ENCODE assay signal across 8 mouse cellular contexts in the genomic region with DNA sequence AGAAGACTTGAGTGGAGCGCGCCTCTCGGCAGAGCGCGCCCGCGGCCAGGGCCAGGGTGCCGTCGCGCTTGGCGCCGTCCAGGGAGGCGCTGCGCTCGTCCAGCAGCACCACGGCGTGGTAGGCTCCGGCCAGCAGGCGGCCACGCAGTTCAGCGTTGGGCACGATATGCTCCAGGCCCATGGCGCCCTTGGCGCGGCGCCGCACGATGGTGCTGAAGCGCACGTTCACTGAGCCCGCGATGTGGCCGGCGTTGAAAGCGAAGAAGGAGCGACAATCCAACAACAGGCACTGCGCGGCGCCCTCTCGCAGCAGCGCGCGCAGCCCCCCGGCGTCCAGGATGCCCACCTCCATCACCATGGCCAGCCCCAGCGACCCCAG. TPM values are rescaled to one million over a fixed set of nuclear protein-coding genes. Genes with fewer than 3 reads are reported as not detected.
DNase-seq lines count a peak whose midpoint lies in the region; ATAC-seq and TF ChIP-seq lines count a peak whose summit lies in the region.

No protein-coding gene starts in this region.

- peak overlapping the region; percentile 99 for H3K27ac ChIP-seq in heart, embryonic 11.5 days (ENCODE audit: low read depth, low read length)
- H3K27ac ChIP-seq in embryonic facial prominence, embryonic 11.5 days (replicated peaks; ENCODE audit: low read depth, low read length): peak overlapping the region; percentile 98
- peak overlapping the region; percentile 96 for H3K27ac ChIP-seq in kidney, postnatal 0 days
- H3K27ac ChIP-seq in liver, embryonic 11.5 days (ENCODE audit: low read depth, low read length): peak overlapping the region; percentile 98
- peak overlapping the region; percentile 96 for H3K27ac ChIP-seq in neural tube, embryonic 12.5 days
- peak overlapping the region; percentile 98 for H3K27ac ChIP-seq in stomach, embryonic 16.5 days (ENCODE audit: low read length)

- peak overlapping the region; percentile 99 for H3K9ac ChIP-seq in heart, embryonic 11.5 days (ENCODE audit: low read depth, low read length)
- peak overlapping the region; percentile 92 for H3K9ac ChIP-seq in embryonic facial prominence, embryonic 11.5 days (replicated peaks; ENCODE audit: low read length)
- H3K9ac ChIP-seq in kidney, postnatal 0 days (ENCODE audit: low read depth, low read length): peak overlapping the region; percentile 90
- peak overlapping the region; percentile 95 for H3K9ac ChIP-seq in liver, embryonic 11.5 days (ENCODE audit: low read depth, low read length)
- peak overlapping the region; percentile 90 for H3K9ac ChIP-seq in neural tube, embryonic 12.5 days
- H3K9ac ChIP-seq in stomach, embryonic 16.5 days (ENCODE audit: low read length): peak overlapping the region; percentile 93

- peaks cover 56% of the 10 kb centered on the region for H3K4me1 ChIP-seq in heart, embryonic 11.5 days (ENCODE audit: control insufficient read depth, insufficient read depth, low read length)
- no peaks in the 10 kb centered on the region; the same call in 1 of the 2 replicates for H3K4me1 ChIP-seq in embryonic facial prominence, embryonic 11.5 days (ENCODE audit: control insufficient read depth, insufficient read depth, low read length)
- H3K4me1 ChIP-seq in kidney, postnatal 0 days (replicated peaks; ENCODE audit: insufficient read depth, low read length): peaks cover 23% of the 10 kb centered on the region
- H3K4me1 ChIP-seq in liver, embryonic 11.5 days (replicated peaks; ENCODE audit: control insufficient read depth, insufficient read depth, low read length): peaks cover 51% of the 10 kb centered on the region
- peaks cover 39% of the 10 kb centered on the region for H3K4me1 ChIP-seq in neural tube, embryonic 12.5 days
- H3K4me1 ChIP-seq in stomach, embryonic 16.5 days (ENCODE audit: control insufficient read depth, insufficient read depth, low read length): peaks cover 69% of the 10 kb centered on the region

- no peaks in the 10 kb centered on the region for H3K27me3 ChIP-seq in heart, embryonic 11.5 days (ENCODE audit: control insufficient read depth, insufficient read depth, low read length)
- no peaks in the 10 kb centered on the region for H3K27me3 ChIP-seq in embryonic facial prominence, embryonic 11.5 days (ENCODE audit: control insufficient read depth, insufficient read depth, low read length)
- no peaks in the 10 kb centered on the region for H3K27me3 ChIP-seq in kidney, postnatal 0 days (ENCODE audit: insufficient read depth, low read length)
- no peaks in the 10 kb centered on the region for H3K27me3 ChIP-seq in liver, embryonic 11.5 days (replicated peaks; ENCODE audit: control insufficient read depth, insufficient read depth, low read length)
- 0 out of 2 replicates have a peak, but pooled peaks cover 3% of the 10 kb centered on the region for H3K27me3 ChIP-seq in neural tube, embryonic 12.5 days (replicated peaks)
- H3K27me3 ChIP-seq in stomach, embryonic 16.5 days (ENCODE audit: control insufficient read depth, insufficient read depth, low read length): no peaks in the 10 kb centered on the region

- ATAC-seq in heart, embryonic 11.5 days (replicated peaks; ENCODE audit: insufficient number of reproducible peaks, low FRiP score, low TSS enrichment): peak; percentile 78
- ATAC-seq in embryonic facial prominence, embryonic 11.5 days (replicated peaks; ENCODE audit: insufficient number of reproducible peaks, low FRiP score, low TSS enrichment, low read depth): peak; percentile 85
- peak; percentile 58 for ATAC-seq in kidney, postnatal 0 days (replicated peaks; ENCODE audit: low FRiP score, low read depth)
- ATAC-seq in liver, embryonic 11.5 days (replicated peaks; ENCODE audit: low FRiP score): peak; percentile 59
- ATAC-seq in neural tube, embryonic 12.5 days (ENCODE audit: low FRiP score, low read depth): peak; percentile 79
- peak; percentile 76 for ATAC-seq in stomach, embryonic 16.5 days (ENCODE audit: insufficient read depth, low FRiP score)

- no peaks in the 10 kb centered on the region for H3K36me3 ChIP-seq in heart, embryonic 11.5 days (ENCODE audit: control insufficient read depth, insufficient read depth, low read length)
- no peaks in the 10 kb centered on the region for H3K36me3 ChIP-seq in embryonic facial prominence, embryonic 11.5 days (replicated peaks; ENCODE audit: control insufficient read depth, insufficient read depth, low read depth, low read length)
- peaks cover 11% of the 10 kb centered on the region for H3K36me3 ChIP-seq in kidney, postnatal 0 days (ENCODE audit: insufficient read depth, low read length)
- H3K36me3 ChIP-seq in liver, embryonic 11.5 days (ENCODE audit: control insufficient read depth, insufficient read depth, low read length): peaks cover 5% of the 10 kb centered on the region; the same call in 1 of the 2 replicates
- H3K36me3 ChIP-seq in neural tube, embryonic 12.5 days: peaks cover 6% of the 10 kb centered on the region; the same call in 1 of the 2 replicates
- H3K36me3 ChIP-seq in stomach, embryonic 16.5 days (ENCODE audit: control insufficient read depth, insufficient read depth, low read length): no peaks in the 10 kb centered on the region

- 0% methylated on average over 46 of the region's 46 CpGs for WGBS in heart, embryonic 11.5 days (ENCODE audit: insufficient replicate concordance)
- 0% methylated on average over 46 of the region's 46 CpGs for WGBS in embryonic facial prominence, embryonic 11.5 days
- under 1% methylated on average over 46 of the region's 46 CpGs for whole genome bisulfite sequencing in kidney, postnatal 0 days
- WGBS in liver, embryonic 11.5 days: under 1% methylated on average over 46 of the region's 46 CpGs
- under 1% methylated on average over 46 of the region's 46 CpGs for WGBS in neural tube, embryonic 12.5 days
- under 1% methylated on average over 46 of the region's 46 CpGs for WGBS in stomach, embryonic 16.5 days

- no peaks in the 10 kb centered on the region for H3K9me3 ChIP-seq in heart, embryonic 11.5 days (replicated peaks; ENCODE audit: control insufficient read depth, low read length)
- H3K9me3 ChIP-seq in embryonic facial prominence, embryonic 11.5 days (replicated peaks; ENCODE audit: control insufficient read depth, low read length): no peaks in the 10 kb centered on the region
- H3K9me3 ChIP-seq in kidney, postnatal 0 days (replicated peaks; ENCODE audit: low read length): no peaks in the 10 kb centered on the region
- no peaks in the 10 kb centered on the region for H3K9me3 ChIP-seq in liver, embryonic 11.5 days (ENCODE audit: control insufficient read depth, low read length)
- no peaks in the 10 kb centered on the region for H3K9me3 ChIP-seq in neural tube, embryonic 12.5 days
- H3K9me3 ChIP-seq in stomach, embryonic 16.5 days (replicated peaks; ENCODE audit: control insufficient read depth, low read length): no peaks in the 10 kb centered on the region

- peak overlapping the region; percentile 83 for H3K4me2 ChIP-seq in heart, embryonic 11.5 days
- peak overlapping the region; percentile 64 for H3K4me2 ChIP-seq in embryonic facial prominence, embryonic 11.5 days (ENCODE audit: low read depth, low read length)
- H3K4me2 ChIP-seq in kidney, postnatal 0 days (ENCODE audit: low read length): peak overlapping the region; percentile 69
- H3K4me2 ChIP-seq in liver, embryonic 11.5 days: peak overlapping the region; percentile 85
- H3K4me2 ChIP-seq in neural tube, embryonic 12.5 days (replicated peaks): peak overlapping the region; percentile 77
- H3K4me2 ChIP-seq in stomach, embryonic 16.5 days (ENCODE audit: low read depth, low read length): peak overlapping the region; percentile 96

- H3K4me3 ChIP-seq in heart, embryonic 11.5 days (ENCODE audit: low read depth, low read length): peak overlapping the region; percentile 79
- H3K4me3 ChIP-seq in embryonic facial prominence, embryonic 11.5 days (ENCODE audit: low read depth, low read length): peak overlapping the region; percentile 79
- H3K4me3 ChIP-seq in kidney, postnatal 0 days (replicated peaks; ENCODE audit: low read depth, low read length): peak overlapping the region; percentile 75
- H3K4me3 ChIP-seq in liver, embryonic 11.5 days (ENCODE audit: low read depth, low read length): peak overlapping the region; percentile 83
- peak overlapping the region; percentile 80 for H3K4me3 ChIP-seq in neural tube, embryonic 12.5 days
- H3K4me3 ChIP-seq in stomach, embryonic 16.5 days (replicated peaks; ENCODE audit: low read length): peak overlapping the region; percentile 78

- DNase-seq in heart, adult 8-10 months (ENCODE audit: low spot score): no peak
- peak; percentile 83 for DNase-seq in embryonic facial prominence, embryonic 11.5 days (ENCODE audit: low spot score)
- peak; percentile 72 to 90 for DNase-seq in gastrocnemius, postnatal 4 days (ENCODE audit: low spot score in 2 of 2)
- DNase-seq in kidney, postnatal 0 days (ENCODE audit: low spot score): peak; percentile 84
- no peak for DNase-seq in liver, embryonic 11.5 days (ENCODE audit: low spot score)

- peak; percentile 78 for TF ChIP-seq CTCF in kidney, postnatal 0 days (IDR thresholded peaks at IDR 0.05; ENCODE audit: low read depth)

RNA-seq across cellular contexts. Expression of a gene that starts 53.3 kb away (rescaled TPM):
- 147 TPM in 2 replicates for polyA plus RNA-seq in heart, embryonic 11.5 days (2014; fragmentation: Nextera tagmentation; extraction: Ambion mirVana)
- total RNA-seq in heart, adult 8-10 months (2022): 10 to 100 TPM; 52.7 to 57.9 (median 55.4) TPM
- 133 and 138 TPM in 2 replicates for polyA plus RNA-seq in embryonic facial prominence, embryonic 11.5 days (2014; fragmentation: Nextera tagmentation; extraction: Ambion mirVana)
- total RNA-seq in gastrocnemius, postnatal 4 days (2021): 100 to 1,000 TPM; 150 to 167 TPM
- 103 and 107 TPM in 2 replicates for polyA plus RNA-seq in kidney, postnatal 0 days (2015; fragmentation: Nextera tagmentation; extraction: Ambion mirVana)
- 89.5 and 96.1 TPM in 2 replicates for polyA plus RNA-seq in liver, embryonic 11.5 days (2014; fragmentation: Nextera tagmentation; extraction: Ambion mirVana)
- 85.1 and 86.8 TPM in 2 replicates for polyA plus RNA-seq in neural tube, embryonic 12.5 days (2016; fragmentation: Nextera tagmentation; extraction: Ambion mirVana)
- polyA plus RNA-seq in stomach, embryonic 16.5 days (2015; fragmentation: Nextera tagmentation; extraction: Ambion mirVana): 111 and 116 TPM in 2 replicates

RNA-seq across cellular contexts. Expression of a gene that starts 54.0 kb away (rescaled TPM):
- 30.0 and 33.9 TPM in 2 replicates for polyA plus RNA-seq in heart, embryonic 11.5 days (2014; fragmentation: Nextera tagmentation; extraction: Ambion mirVana)
- total RNA-seq in heart, adult 8-10 months (2022): 10 to 100 TPM; 51.1 to 75.8 (median 59.4) TPM
- 25.4 and 27.5 TPM in 2 replicates for polyA plus RNA-seq in embryonic facial prominence, embryonic 11.5 days (2014; fragmentation: Nextera tagmentation; extraction: Ambion mirVana)
- total RNA-seq in gastrocnemius, postnatal 4 days (2021): 10 to 100 TPM; 33.6 to 42.9 TPM
- 28.3 and 31.5 TPM in 2 replicates for polyA plus RNA-seq in kidney, postnatal 0 days (2015; fragmentation: Nextera tagmentation; extraction: Ambion mirVana)
- polyA plus RNA-seq in liver, embryonic 11.5 days (2014; fragmentation: Nextera tagmentation; extraction: Ambion mirVana): 18.6 and 22.7 TPM in 2 replicates
- 33.6 and 36.8 TPM in 2 replicates for polyA plus RNA-seq in neural tube, embryonic 12.5 days (2016; fragmentation: Nextera tagmentation; extraction: Ambion mirVana)
- 18.3 and 20.4 TPM in 2 replicates for polyA plus RNA-seq in stomach, embryonic 16.5 days (2015; fragmentation: Nextera tagmentation; extraction: Ambion mirVana)

Comparison
In these comparisons a context has a peak if more than half of its experiments do, and no peak if none do; other contexts are left out.
1. DNase-seq: peak in embryonic facial prominence, embryonic 11.5 days (single experiment), gastrocnemius, postnatal 4 days (2 of 2) and kidney, postnatal 0 days (single experiment); none in heart, adult 8-10 months (single experiment) and liver, embryonic 11.5 days (single experiment).
2. Peak in every context shown above with its lines, with median percentiles within 50 percentile points of each other: ATAC-seq, H3K27ac ChIP-seq, H3K4me2 ChIP-seq, H3K4me3 ChIP-seq and H3K9ac ChIP-seq.